Mouse (Mus musculus): ENCODE results near the gene Trim15. TPM values are rescaled to one million over a fixed set of nuclear protein-coding genes. Genes with fewer than 3 reads are reported as not detected.
A peak's percentile ranks its signal among the peaks of the same experiment; 100 is the strongest.
"Not testable (repeated sequence)": the region's sequence is repeated elsewhere in the genome, so short reads cannot be mapped to it uniquely, and the experiment has no call there.

Trim15 gene
- polyA plus RNA-seq, 1 experiment from 2014 or later: 0.51 TPM

- WGBS: 85% methylated on average over 4 of the region's 4 CpGs
Observed at GRCm38 (mm10) chr17:36899376-36899775, 32.4 kb upstream of the Trim15 start.

GRCm38 (mm10) chr17:36897552-36898205 lies 30.7 kb upstream of the Trim15 start, which contains the start of gene Trim31:
Gene Trim31 (plus strand): TSS chr17:36898118.
- Histone ChIP-seq H3K36me3 (ENCODE audit: control insufficient read depth, insufficient read depth, low read length) (no peaks in the 10 kb centered on the region), H3K4me2 (no peak within 1 kb of the TSS), H3K9me3 (ENCODE audit: control insufficient read depth, low read length) (no peaks in the 10 kb centered on the region), H3K4me1 (ENCODE audit: control insufficient read depth, insufficient read depth, low read length) (no peaks in the 10 kb centered on the region), H3K27me3 (ENCODE audit: control insufficient read depth, insufficient read depth, low read length) (no peaks in the 10 kb centered on the region), H3K4me3 (ENCODE audit: low read depth, low read length) (no peak within 1 kb of the TSS), H3K9ac (ENCODE audit: low read length) (no peak within 1 kb of the TSS), H3K27ac (ENCODE audit: low read depth, low read length) (no peak within 1 kb of the TSS)
- WGBS: 67% methylated on average over 6 of the region's 6 CpGs
- ATAC-seq (ENCODE audit: low FRiP score) (no peak), DNase-seq (ENCODE audit: low spot score, missing footprints) (no peak)

More at GRCm38 (mm10) chr17:36899376-36899775, 32.4 kb upstream of the Trim15 start:
- Histone ChIP-seq H3K4me3 (ENCODE audit: low read depth, low read length) (no peak overlapping the region), H3K27ac (ENCODE audit: low read depth, low read length) (no peak overlapping the region), H3K9me3 (ENCODE audit: control insufficient read depth, low read length) (no peaks in the 10 kb centered on the region), H3K36me3 (ENCODE audit: control insufficient read depth, insufficient read depth, low read length) (no peaks in the 10 kb centered on the region), H3K4me1 (ENCODE audit: control insufficient read depth, insufficient read depth, low read length) (no peaks in the 10 kb centered on the region), H3K4me2 (no peak overlapping the region), H3K27me3 (ENCODE audit: control insufficient read depth, insufficient read depth, low read length) (no peaks in the 10 kb centered on the region), H3K9ac (ENCODE audit: low read length) (no peak overlapping the region)
- ATAC-seq (ENCODE audit: low FRiP score): no peak
- DNase-seq (ENCODE audit: low spot score, missing footprints): no peak

- no peaks in the 10 kb centered on the region for H3K9me3 ChIP-seq (ENCODE audit: control insufficient read depth, low read length)
- H3K36me3 ChIP-seq (ENCODE audit: control insufficient read depth, insufficient read depth, low read length): no peaks in the 10 kb centered on the region
- DNase-seq (ENCODE audit: low spot score, missing footprints): no peak
- H3K4me1 ChIP-seq (ENCODE audit: control insufficient read depth, insufficient read depth, low read length): no peaks in the 10 kb centered on the region
- no peak for ATAC-seq (ENCODE audit: low FRiP score)
- H3K4me3 ChIP-seq (ENCODE audit: low read depth, low read length): no peak overlapping the region
- no peak overlapping the region for H3K27ac ChIP-seq (ENCODE audit: low read depth, low read length)
- no peak overlapping the region for H3K9ac ChIP-seq (ENCODE audit: low read length)
- H3K27me3 ChIP-seq (ENCODE audit: control insufficient read depth, insufficient read depth, low read length): no peaks in the 10 kb centered on the region
- H3K4me2 ChIP-seq: no peak overlapping the region
Observed at GRCm38 (mm10) chr17:36897065-36897464, 30.1 kb upstream of the Trim15 start.

- Histone ChIP-seq H3K36me3 (ENCODE audit: control insufficient read depth, insufficient read depth, low read length) (no peaks in the 10 kb centered on the region), H3K4me2 (no peak overlapping the region), H3K9me3 (ENCODE audit: control insufficient read depth, low read length) (no peaks in the 10 kb centered on the region), H3K4me1 (ENCODE audit: control insufficient read depth, insufficient read depth, low read length) (no peaks in the 10 kb centered on the region), H3K27me3 (ENCODE audit: control insufficient read depth, insufficient read depth, low read length) (no peaks in the 10 kb centered on the region), H3K27ac (ENCODE audit: low read depth, low read length) (no peak overlapping the region), H3K9ac (ENCODE audit: low read length) (no peak overlapping the region), H3K4me3 (ENCODE audit: low read depth, low read length) (no peak overlapping the region)
- WGBS: 90% methylated on average over 1 of the region's 1 CpGs
- no peak for ATAC-seq (ENCODE audit: low FRiP score)
- DNase-seq (ENCODE audit: low spot score, missing footprints): no peak
Observed at GRCm38 (mm10) chr17:36896583-36896982, 29.6 kb upstream of the Trim15 start.

- no peak for ATAC-seq (ENCODE audit: low FRiP score)
- no peaks in the 10 kb centered on the region for H3K9me3 ChIP-seq (ENCODE audit: control insufficient read depth, low read length)
- H3K9ac ChIP-seq (ENCODE audit: low read length): no peak overlapping the region
- no peak overlapping the region for H3K4me3 ChIP-seq (ENCODE audit: low read depth, low read length)
- no peak overlapping the region for H3K27ac ChIP-seq (ENCODE audit: low read depth, low read length)
- WGBS: 85% methylated on average over 5 of the region's 5 CpGs
- H3K36me3 ChIP-seq (ENCODE audit: control insufficient read depth, insufficient read depth, low read length): no peaks in the 10 kb centered on the region
- H3K4me1 ChIP-seq (ENCODE audit: control insufficient read depth, insufficient read depth, low read length): no peaks in the 10 kb centered on the region
- H3K4me2 ChIP-seq: no peak overlapping the region
- no peaks in the 10 kb centered on the region for H3K27me3 ChIP-seq (ENCODE audit: control insufficient read depth, insufficient read depth, low read length)
- DNase-seq (ENCODE audit: low spot score, missing footprints): no peak
Observed at GRCm38 (mm10) chr17:36893387-36893786, 26.4 kb upstream of the Trim15 start.

GRCm38 (mm10) chr17:36892362-36892761 lies 25.4 kb upstream of the Trim15 start:
- ATAC-seq (ENCODE audit: low FRiP score): peak; percentile 24; the same call in 1 of the 2 replicates

GRCm38 (mm10) chr17:36891496-36891895 lies 24.5 kb upstream of the Trim15 start:
- not testable (repeated sequence) for H3K4me3 ChIP-seq (ENCODE audit: low read depth, low read length); H3K9ac ChIP-seq (ENCODE audit: low read length); H3K4me1 ChIP-seq (ENCODE audit: control insufficient read depth, insufficient read depth, low read length); ATAC-seq (ENCODE audit: low FRiP score); H3K27ac ChIP-seq (ENCODE audit: low read depth, low read length); H3K27me3 ChIP-seq (ENCODE audit: control insufficient read depth, insufficient read depth, low read length); H3K4me2 ChIP-seq; H3K36me3 ChIP-seq (ENCODE audit: control insufficient read depth, insufficient read depth, low read length); DNase-seq (ENCODE audit: low spot score, missing footprints); H3K9me3 ChIP-seq (ENCODE audit: control insufficient read depth, low read length)
- WGBS: 93% methylated on average over 1 of the region's 1 CpGs

More at GRCm38 (mm10) chr17:36892362-36892761, 25.4 kb upstream of the Trim15 start:
- no peak overlapping the region for H3K9ac ChIP-seq (ENCODE audit: low read length)
- H3K9me3 ChIP-seq (ENCODE audit: control insufficient read depth, low read length): no peaks in the 10 kb centered on the region
- no peaks in the 10 kb centered on the region for H3K4me1 ChIP-seq (ENCODE audit: control insufficient read depth, insufficient read depth, low read length)
- H3K27me3 ChIP-seq (ENCODE audit: control insufficient read depth, insufficient read depth, low read length): no peaks in the 10 kb centered on the region
- no peak overlapping the region for H3K4me3 ChIP-seq (ENCODE audit: low read depth, low read length)
- H3K36me3 ChIP-seq (ENCODE audit: control insufficient read depth, insufficient read depth, low read length): no peaks in the 10 kb centered on the region
- no peak overlapping the region for H3K4me2 ChIP-seq
- 11% methylated on average over 2 of the region's 2 CpGs for WGBS
- no peak overlapping the region for H3K27ac ChIP-seq (ENCODE audit: low read depth, low read length)
- no peak for DNase-seq (ENCODE audit: low spot score, missing footprints)

GRCm38 (mm10) chr17:36890073-36890903 lies 23.3 kb upstream of the Trim15 start, which contains the start of gene Trim40:
Gene Trim40 (minus strand): TSS chr17:36890123.
- H3K9ac ChIP-seq (ENCODE audit: low read length): no peak within 1 kb of the TSS
- no peaks in the 10 kb centered on the region for H3K9me3 ChIP-seq (ENCODE audit: control insufficient read depth, low read length)
- 90% methylated on average over 5 of the region's 5 CpGs for WGBS
- no peaks in the 10 kb centered on the region for H3K36me3 ChIP-seq (ENCODE audit: control insufficient read depth, insufficient read depth, low read length)
- ATAC-seq (ENCODE audit: low FRiP score) (no peak), DNase-seq (ENCODE audit: low spot score, missing footprints) (no peak)
- no peaks in the 10 kb centered on the region for H3K27me3 ChIP-seq (ENCODE audit: control insufficient read depth, insufficient read depth, low read length)
- no peak within 1 kb of the TSS for H3K4me2 ChIP-seq
- no peak within 1 kb of the TSS for H3K27ac ChIP-seq (ENCODE audit: low read depth, low read length)
- H3K4me1 ChIP-seq (ENCODE audit: control insufficient read depth, insufficient read depth, low read length): no peaks in the 10 kb centered on the region
- no peak within 1 kb of the TSS for H3K4me3 ChIP-seq (ENCODE audit: low read depth, low read length)

GRCm38 (mm10) chr17:36885132-36885790 lies 18.3 kb upstream of the Trim15 start:
- WGBS: 91% methylated on average over 12 of the region's 12 CpGs
- Histone ChIP-seq H3K4me2 (no peak overlapping the region), H3K36me3 (ENCODE audit: control insufficient read depth, insufficient read depth, low read length) (no peaks in the 10 kb centered on the region), H3K4me1 (ENCODE audit: control insufficient read depth, insufficient read depth, low read length) (no peaks in the 10 kb centered on the region), H3K4me3 (ENCODE audit: low read depth, low read length) (no peak overlapping the region), H3K9me3 (ENCODE audit: control insufficient read depth, low read length) (no peaks in the 10 kb centered on the region), H3K9ac (ENCODE audit: low read length) (no peak overlapping the region), H3K27me3 (ENCODE audit: control insufficient read depth, insufficient read depth, low read length) (no peaks in the 10 kb centered on the region), H3K27ac (ENCODE audit: low read depth, low read length) (no peak overlapping the region)
- ATAC-seq (ENCODE audit: low FRiP score) (no peak), DNase-seq (ENCODE audit: low spot score, missing footprints) (no peak)
